Mouse (Mus musculus): ENCODE data around the gene Klhl40. TPM values are rescaled to one million over a fixed set of nuclear protein-coding genes. Genes with fewer than 3 reads are reported as not detected.

Gene Klhl40
- polyA plus RNA-seq, 1 experiment from 2014 or later, result 0.06 TPM

DNA sequence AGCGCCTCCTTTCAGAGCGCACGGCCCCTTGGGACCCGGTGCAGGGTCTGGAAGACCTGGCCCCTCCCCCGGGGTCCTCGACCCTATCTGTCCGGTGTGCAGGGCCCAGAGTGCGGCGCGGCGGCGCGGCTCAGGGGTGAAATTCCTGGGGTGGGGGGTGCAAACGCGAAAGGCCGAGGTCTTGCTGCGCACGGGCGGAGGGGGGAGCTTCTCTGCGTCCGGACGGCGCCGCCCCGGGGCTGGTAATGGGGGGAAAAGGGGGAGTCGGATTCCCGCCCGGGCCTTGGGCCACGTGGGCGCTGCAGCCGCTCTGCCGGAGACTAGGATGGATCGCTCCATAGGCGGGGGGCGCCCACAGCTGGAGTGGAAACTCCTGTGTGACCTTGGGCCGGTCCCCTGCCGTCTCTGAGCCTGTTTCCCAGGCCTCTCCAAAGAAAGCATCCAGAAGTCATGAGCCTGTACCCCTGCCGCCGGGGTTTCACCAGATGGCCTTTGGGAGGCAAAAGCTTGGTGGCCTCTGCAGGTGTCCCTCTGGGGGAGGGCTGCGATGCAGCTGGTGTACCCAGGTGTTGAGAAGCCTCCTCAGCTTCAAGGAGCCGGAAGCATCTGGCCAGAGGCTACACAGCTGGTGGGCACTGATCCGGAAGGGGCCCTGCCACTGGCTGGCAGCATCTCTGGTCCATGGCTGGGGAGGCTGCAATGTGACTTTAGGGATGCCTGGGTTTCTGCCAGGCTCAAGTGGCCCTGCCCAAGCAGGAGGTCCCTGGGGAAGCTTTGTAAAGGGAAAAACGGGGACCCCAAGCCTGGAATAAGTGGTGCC, 16.9 kb upstream of the Klhl40 start:
- peak; percentile 33 for ATAC-seq
- H3K4me3 ChIP-seq, result peak overlapping the region; percentile 61
- H3K4me2 ChIP-seq, result peak overlapping the region; percentile 81
- H3K9me3 ChIP-seq (replicated peaks), result no peaks in the 10 kb centered on the region
- peaks cover 30% of the 10 kb centered on the region for H3K4me1 ChIP-seq
- peak overlapping the region; percentile 64 for H3K9ac ChIP-seq
- WGBS (ENCODE audit: insufficient replicate concordance), result 3% methylated on average over 43 of the region's 43 CpGs
- H3K36me3 ChIP-seq, result peaks cover 34% of the 10 kb centered on the region
- peaks cover 52% of the 10 kb centered on the region for H3K27me3 ChIP-seq (replicated peaks)
- H3K27ac ChIP-seq, result peak overlapping the region; percentile 67

- 58% methylated on average over 10 of the region's 10 CpGs for WGBS (ENCODE audit: insufficient replicate concordance)
- peaks cover 27% of the 10 kb centered on the region for H3K36me3 ChIP-seq
- peaks cover 30% of the 10 kb centered on the region for H3K4me1 ChIP-seq
- ATAC-seq, result no peak
- H3K9me3 ChIP-seq (replicated peaks), result no peaks in the 10 kb centered on the region
- no peak overlapping the region for H3K9ac ChIP-seq
- no peak overlapping the region for H3K27ac ChIP-seq
- H3K27me3 ChIP-seq (replicated peaks), result peaks cover 52% of the 10 kb centered on the region
- peak overlapping the region; percentile 81 for H3K4me2 ChIP-seq
- H3K4me3 ChIP-seq, result peak overlapping the region; percentile 61; the same call in 1 of the 2 replicates
These were observed 16.2 kb upstream of the Klhl40 start for GRCm38 (mm10) chr9:121761091-121761665.

GRCm38 (mm10) chr9:121761787-121762186, 15.6 kb upstream of the Klhl40 start:
- Histone ChIP-seq H3K36me3 (peaks cover 26% of the 10 kb centered on the region), H3K4me3 (no peak overlapping the region), H3K27me3 (replicated peaks) (peaks cover 52% of the 10 kb centered on the region), H3K9ac (no peak overlapping the region), H3K4me2 (no peak overlapping the region), H3K27ac (no peak overlapping the region), H3K9me3 (replicated peaks) (no peaks in the 10 kb centered on the region), H3K4me1 (peaks cover 30% of the 10 kb centered on the region)
- WGBS (ENCODE audit: insufficient replicate concordance), result 65% methylated on average over 8 of the region's 8 CpGs
- ATAC-seq, result no peak

GRCm38 (mm10) chr9:121762248-121762647, 15.2 kb upstream of the Klhl40 start:
- H3K27me3 ChIP-seq (replicated peaks), result peaks cover 52% of the 10 kb centered on the region
- no peak overlapping the region for H3K4me2 ChIP-seq
- no peak overlapping the region for H3K4me3 ChIP-seq
- peaks cover 24% of the 10 kb centered on the region for H3K36me3 ChIP-seq
- WGBS (ENCODE audit: insufficient replicate concordance), result 70% methylated on average over 10 of the region's 10 CpGs
- no peaks in the 10 kb centered on the region for H3K9me3 ChIP-seq (replicated peaks)
- ATAC-seq, result no peak
- no peak overlapping the region for H3K9ac ChIP-seq
- no peak overlapping the region for H3K27ac ChIP-seq
- H3K4me1 ChIP-seq, result peaks cover 30% of the 10 kb centered on the region

GRCm38 (mm10) chr9:121762761-121763160, 14.6 kb upstream of the Klhl40 start:
- no peak overlapping the region for H3K9ac ChIP-seq
- no peak overlapping the region for H3K27ac ChIP-seq
- peaks cover 48% of the 10 kb centered on the region for H3K27me3 ChIP-seq (replicated peaks)
- H3K4me2 ChIP-seq, result no peak overlapping the region
- 77% methylated on average over 25 of the region's 25 CpGs for WGBS (ENCODE audit: insufficient replicate concordance)
- H3K36me3 ChIP-seq, result peaks cover 24% of the 10 kb centered on the region
- no peak for ATAC-seq
- H3K4me3 ChIP-seq, result no peak overlapping the region
- H3K9me3 ChIP-seq (replicated peaks), result no peaks in the 10 kb centered on the region
- H3K4me1 ChIP-seq, result peaks cover 29% of the 10 kb centered on the region

DNA sequence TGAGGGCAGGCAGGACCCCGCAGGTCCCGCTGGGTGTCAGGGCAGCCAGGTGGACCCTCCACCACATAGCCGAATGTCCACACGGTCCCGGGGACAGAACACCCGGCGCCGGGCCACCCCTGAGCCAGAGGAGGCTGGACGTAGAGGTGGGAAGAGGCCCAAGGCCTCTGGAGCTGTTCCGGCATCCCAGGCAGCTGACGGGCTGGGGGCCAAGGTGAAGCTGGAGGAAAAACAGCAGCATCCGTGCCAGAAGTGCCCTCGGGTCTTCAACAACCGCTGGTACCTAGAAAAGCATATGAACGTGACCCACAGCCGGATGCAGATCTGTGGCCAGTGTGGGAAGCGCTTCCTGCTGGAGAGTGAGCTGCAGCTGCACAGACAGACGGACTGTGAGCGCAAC, 13.7 kb upstream of the Klhl40 start:
- peaks cover 24% of the 10 kb centered on the region for H3K36me3 ChIP-seq

GRCm38 (mm10) chr9:121765166-121765855, 12.1 kb upstream of the Klhl40 start:
- H3K36me3 ChIP-seq, result peaks cover 24% of the 10 kb centered on the region
- H3K27me3 ChIP-seq (replicated peaks), result peaks cover 22% of the 10 kb centered on the region
- no peak overlapping the region for H3K4me3 ChIP-seq
- H3K9ac ChIP-seq, result no peak overlapping the region
- no peak for ATAC-seq
- no peak overlapping the region for H3K27ac ChIP-seq
- H3K4me2 ChIP-seq, result no peak overlapping the region
- no peaks in the 10 kb centered on the region for H3K9me3 ChIP-seq (replicated peaks)
- 74% methylated on average over 16 of the region's 16 CpGs for WGBS (ENCODE audit: insufficient replicate concordance)
- H3K4me1 ChIP-seq, result peaks cover 7% of the 10 kb centered on the region; the same call in 1 of the 2 replicates

More for the DNA sequence above, 13.7 kb upstream of the Klhl40 start:
- 75% methylated on average over 19 of the region's 19 CpGs for WGBS (ENCODE audit: insufficient replicate concordance)
- Histone ChIP-seq H3K4me2 (no peak overlapping the region), H3K4me1 (peaks cover 22% of the 10 kb centered on the region), H3K9me3 (replicated peaks) (no peaks in the 10 kb centered on the region), H3K9ac (no peak overlapping the region), H3K27me3 (replicated peaks) (peaks cover 38% of the 10 kb centered on the region), H3K27ac (no peak overlapping the region), H3K4me3 (no peak overlapping the region)
- no peak for ATAC-seq

DNA sequence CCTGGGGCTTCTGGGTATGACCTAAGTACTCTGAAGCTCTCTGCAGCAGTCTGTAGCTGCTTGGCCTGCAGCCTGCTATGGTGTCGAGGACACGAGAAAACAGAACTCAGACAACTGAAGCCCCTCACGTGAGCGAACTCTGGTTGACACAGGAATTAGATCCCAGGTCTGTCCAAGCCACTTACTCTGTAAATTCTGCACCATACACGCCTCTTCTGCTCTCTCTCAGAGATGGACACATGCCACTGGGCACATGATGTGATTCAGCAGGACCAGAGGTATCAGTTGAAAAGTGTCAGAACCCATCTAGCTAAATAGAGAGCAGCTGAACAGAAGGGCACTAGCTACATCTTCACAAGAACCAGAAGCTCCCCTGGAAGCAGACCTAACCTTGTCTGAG, 5.0 kb upstream of the Klhl40 start:
- H3K9ac ChIP-seq, result no peak overlapping the region
- no peaks in the 10 kb centered on the region for H3K4me1 ChIP-seq
- no peak for ATAC-seq
- H3K4me2 ChIP-seq, result no peak overlapping the region
- H3K9me3 ChIP-seq (replicated peaks), result no peaks in the 10 kb centered on the region
- no peaks in the 10 kb centered on the region for H3K36me3 ChIP-seq
- no peak overlapping the region for H3K27ac ChIP-seq
- WGBS (ENCODE audit: insufficient replicate concordance), result 65% methylated on average over 5 of the region's 5 CpGs
- H3K4me3 ChIP-seq, result no peak overlapping the region
- H3K27me3 ChIP-seq (replicated peaks), result peaks cover 22% of the 10 kb centered on the region

GRCm38 (mm10) chr9:121775951-121776350, 1.5 kb upstream of the Klhl40 start:
- Histone ChIP-seq H3K4me1 (peaks cover 8% of the 10 kb centered on the region; the same call in 1 of the 2 replicates), H3K36me3 (no peaks in the 10 kb centered on the region), H3K27me3 (replicated peaks) (peaks cover 49% of the 10 kb centered on the region), H3K27ac (no peak overlapping the region), H3K4me2 (no peak overlapping the region), H3K9me3 (replicated peaks) (no peaks in the 10 kb centered on the region), H3K4me3 (no peak overlapping the region), H3K9ac (no peak overlapping the region)
- no peak for ATAC-seq
- WGBS (ENCODE audit: insufficient replicate concordance), result 69% methylated on average over 10 of the region's 10 CpGs

DNA sequence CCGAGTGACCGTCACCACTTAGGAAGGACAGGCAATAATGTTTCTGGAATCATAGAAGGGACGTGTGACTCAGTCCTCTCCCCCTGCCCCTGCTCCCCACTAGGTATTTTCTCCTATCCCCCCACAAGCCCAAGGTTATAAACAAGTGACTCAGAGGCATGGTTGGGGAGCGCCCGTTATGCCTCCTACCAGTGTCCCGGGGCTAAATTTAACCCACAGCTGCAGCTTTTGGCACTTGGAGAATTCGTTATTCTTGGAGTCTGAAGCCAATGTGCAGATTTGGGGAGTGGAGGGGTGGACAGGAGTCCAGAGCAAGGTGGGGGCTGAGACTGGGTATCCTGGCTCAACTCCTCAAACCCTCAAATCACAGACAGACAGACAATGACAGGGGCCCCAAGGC, 896 bp upstream of the Klhl40 start:
- Histone ChIP-seq H3K27ac (no peak overlapping the region), H3K4me1 (peaks cover 8% of the 10 kb centered on the region; the same call in 1 of the 2 replicates), H3K36me3 (no peaks in the 10 kb centered on the region), H3K9ac (no peak overlapping the region), H3K4me3 (no peak overlapping the region), H3K4me2 (no peak overlapping the region), H3K27me3 (replicated peaks) (peaks cover 49% of the 10 kb centered on the region), H3K9me3 (replicated peaks) (no peaks in the 10 kb centered on the region)
- no peak for ATAC-seq
- 62% methylated on average over 7 of the region's 7 CpGs for WGBS (ENCODE audit: insufficient replicate concordance)

GRCm38 (mm10) chr9:121778066-121778624, 738 bp downstream of the Klhl40 start:
- H3K27ac ChIP-seq, result no peak overlapping the region
- H3K27me3 ChIP-seq (replicated peaks), result peaks cover 49% of the 10 kb centered on the region
- peak overlapping the region; percentile 14; the same call in 1 of the 2 replicates for H3K4me3 ChIP-seq
- WGBS (ENCODE audit: insufficient replicate concordance), result 15% methylated on average over 54 of the region's 54 CpGs
- peak overlapping the region; percentile 37 for H3K4me2 ChIP-seq
- H3K4me1 ChIP-seq, result peaks cover 8% of the 10 kb centered on the region; the same call in 1 of the 2 replicates
- H3K9ac ChIP-seq, result no peak overlapping the region
- no peaks in the 10 kb centered on the region for H3K36me3 ChIP-seq
- peak; percentile 10; the same call in 1 of the 2 replicates for ATAC-seq
- H3K9me3 ChIP-seq (replicated peaks), result no peaks in the 10 kb centered on the region

Data from liver, embryonic 12.5 days (tissue).